Mouse (Mus musculus): ENCODE data around the gene Rapgef6. TPM values are rescaled to one million over a fixed set of nuclear protein-coding genes. Genes with fewer than 3 reads are reported as not detected.

Rapgef6 gene
- polyA plus RNA-seq, 1 experiment from 2014 or later: 23.9 TPM

DNA sequence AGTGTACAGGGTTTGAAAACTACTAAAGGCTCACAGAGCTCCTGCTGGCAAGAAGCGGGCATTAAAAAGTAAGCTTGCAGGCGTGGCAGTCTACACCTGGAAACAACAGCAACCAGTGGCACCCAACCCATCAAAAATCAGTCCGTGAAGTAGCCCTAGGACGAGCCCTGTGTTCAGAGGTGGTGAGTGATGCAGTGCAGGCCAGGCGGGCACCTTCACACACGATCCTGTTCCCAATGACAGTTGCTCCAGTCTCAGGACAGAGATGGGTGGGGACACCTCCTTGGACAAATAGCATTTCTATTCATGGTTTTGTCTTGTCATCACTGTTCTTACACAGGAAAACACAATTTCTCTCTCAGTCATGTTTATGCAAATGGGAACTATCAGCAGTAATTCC is 199.4 kb downstream of the Rapgef6 start:
- DNase-seq (no peak), ATAC-seq (ENCODE audit: low read depth) (no peak)
- Histone ChIP-seq H3K9me3 (replicated peaks) (no peaks in the 10 kb centered on the region), H3K9ac (no peak overlapping the region), H3K36me3 (peaks cover 30% of the 10 kb centered on the region), H3K27me3 (no peaks in the 10 kb centered on the region), H3K4me3 (replicated peaks) (no peak overlapping the region), H3K4me2 (no peak overlapping the region), H3K27ac (no peak overlapping the region), H3K4me1 (replicated peaks) (no peaks in the 10 kb centered on the region)
- WGBS (ENCODE audit: insufficient replicate concordance): 72% methylated on average over 6 of the region's 6 CpGs

GRCm38 (mm10) chr11:54724353-54725034 is 201.8 kb downstream of the Rapgef6 start:
- no peak overlapping the region for H3K4me2 ChIP-seq
- DNase-seq: no peak
- H3K36me3 ChIP-seq: peaks cover 26% of the 10 kb centered on the region
- H3K9me3 ChIP-seq (replicated peaks): no peaks in the 10 kb centered on the region
- H3K27ac ChIP-seq: no peak overlapping the region
- no peak overlapping the region for H3K9ac ChIP-seq
- H3K27me3 ChIP-seq: no peaks in the 10 kb centered on the region
- WGBS (ENCODE audit: insufficient replicate concordance): 79% methylated on average over 4 of the region's 4 CpGs
- no peak for ATAC-seq (ENCODE audit: low read depth)
- no peak overlapping the region for H3K4me3 ChIP-seq (replicated peaks)
- H3K4me1 ChIP-seq (replicated peaks): no peaks in the 10 kb centered on the region

DNA sequence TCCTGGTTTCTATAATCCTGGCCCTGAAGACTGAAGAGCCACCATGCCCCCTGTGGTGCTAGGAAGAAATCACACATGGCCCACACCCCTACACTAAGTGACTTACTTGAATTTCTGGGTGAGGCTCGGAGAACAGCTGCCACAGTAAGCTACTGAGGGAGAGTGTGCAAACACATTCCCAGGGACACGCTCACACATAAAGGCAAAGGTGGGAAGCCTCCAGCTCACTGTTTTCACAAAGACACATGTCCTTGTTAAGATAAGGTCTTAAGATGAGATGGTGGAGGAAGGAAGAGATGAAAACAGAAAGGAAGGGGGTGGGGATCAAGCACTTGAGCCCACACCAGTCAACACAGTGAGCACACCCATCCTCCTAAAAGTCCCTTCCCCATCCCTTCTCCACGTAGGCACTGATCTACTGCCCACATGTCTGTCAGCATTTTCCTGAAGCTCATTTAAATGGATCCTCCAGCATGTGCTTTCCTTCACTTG is 204.0 kb downstream of the Rapgef6 start:
- Histone ChIP-seq H3K27ac (no peak overlapping the region), H3K4me1 (replicated peaks) (no peaks in the 10 kb centered on the region), H3K9ac (no peak overlapping the region), H3K9me3 (replicated peaks) (no peaks in the 10 kb centered on the region), H3K27me3 (no peaks in the 10 kb centered on the region), H3K4me3 (replicated peaks) (no peak overlapping the region), H3K4me2 (no peak overlapping the region), H3K36me3 (peaks cover 18% of the 10 kb centered on the region)
- ATAC-seq (ENCODE audit: low read depth): no peak
- WGBS (ENCODE audit: insufficient replicate concordance): 57% methylated on average over 3 of the region's 3 CpGs
- DNase-seq: no peak

DNA sequence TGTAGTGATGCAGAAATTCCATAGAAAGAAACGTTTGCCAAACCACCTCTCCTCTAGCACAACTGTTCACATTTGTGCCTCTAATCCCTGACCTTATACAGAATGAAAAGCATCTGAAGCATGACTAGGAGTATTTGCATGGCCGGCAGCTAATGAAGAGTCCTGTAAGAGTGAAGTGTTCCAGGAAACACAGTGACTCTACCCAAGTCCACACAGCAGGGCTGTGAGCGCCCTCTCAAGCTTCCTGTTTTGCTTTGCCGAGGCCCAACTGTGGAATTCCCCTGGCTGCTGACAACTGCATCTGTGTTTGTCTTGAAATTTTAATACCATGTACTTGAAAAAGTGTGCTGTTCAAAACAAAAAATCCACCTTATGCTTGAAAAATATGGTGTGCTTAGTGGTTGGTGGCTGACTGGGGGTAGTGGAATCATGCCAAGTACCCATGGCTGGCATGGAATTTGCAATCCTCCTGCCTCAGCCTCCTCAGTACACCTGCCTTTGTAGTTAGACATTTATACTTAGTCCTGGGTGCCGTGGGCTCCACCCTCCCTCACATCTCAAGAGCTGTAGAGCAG is 204.8 kb downstream of the Rapgef6 start:
- H3K4me1 ChIP-seq (replicated peaks): no peaks in the 10 kb centered on the region
- H3K27ac ChIP-seq: no peak overlapping the region
- DNase-seq (no peak), ATAC-seq (ENCODE audit: low read depth) (no peak)
- H3K27me3 ChIP-seq: no peaks in the 10 kb centered on the region
- no peak overlapping the region for H3K4me3 ChIP-seq (replicated peaks)
- no peak overlapping the region for H3K4me2 ChIP-seq
- peaks cover 12% of the 10 kb centered on the region; the same call in 1 of the 2 replicates for H3K36me3 ChIP-seq
- no peak overlapping the region for H3K9ac ChIP-seq
- H3K9me3 ChIP-seq (replicated peaks): no peaks in the 10 kb centered on the region
- 45% methylated on average over 5 of the region's 5 CpGs for WGBS (ENCODE audit: insufficient replicate concordance)

GRCm38 (mm10) chr11:54728371-54728770 is 205.7 kb downstream of the Rapgef6 start:
- WGBS (ENCODE audit: insufficient replicate concordance): 61% methylated on average over 2 of the region's 2 CpGs
- H3K27me3 ChIP-seq: no peaks in the 10 kb centered on the region
- H3K4me1 ChIP-seq (replicated peaks): no peaks in the 10 kb centered on the region
- peaks cover 6% of the 10 kb centered on the region; the same call in 1 of the 2 replicates for H3K36me3 ChIP-seq
- no peak overlapping the region for H3K27ac ChIP-seq
- ATAC-seq (ENCODE audit: low read depth) (no peak), DNase-seq (no peak)
- no peak overlapping the region for H3K9ac ChIP-seq
- no peak overlapping the region for H3K4me3 ChIP-seq (replicated peaks)
- no peaks in the 10 kb centered on the region for H3K9me3 ChIP-seq (replicated peaks)
- no peak overlapping the region for H3K4me2 ChIP-seq

DNA sequence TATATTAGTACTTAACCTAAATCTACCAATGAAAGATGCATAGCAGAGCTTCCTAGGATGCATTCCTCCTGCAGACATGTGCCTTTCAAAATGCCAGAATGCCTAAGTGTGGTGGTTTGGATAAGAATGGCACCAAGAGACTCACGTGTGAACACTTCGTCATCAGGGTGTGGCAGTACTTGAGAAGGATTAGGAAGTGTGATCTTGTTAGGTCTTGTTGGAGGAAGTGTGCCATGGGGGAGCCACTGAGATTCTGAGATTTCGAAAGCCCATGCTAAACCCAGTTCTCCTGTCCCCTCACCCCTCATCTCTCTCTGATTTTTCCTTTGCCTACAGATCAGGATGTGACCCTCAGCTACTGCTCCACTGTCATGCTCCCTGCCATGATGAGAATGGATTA is 206.7 kb downstream of the Rapgef6 start:
- DNase-seq (no peak), ATAC-seq (ENCODE audit: low read depth) (no peak)
- Histone ChIP-seq H3K27me3 (no peaks in the 10 kb centered on the region), H3K9me3 (replicated peaks) (no peaks in the 10 kb centered on the region), H3K36me3 (peaks cover 4% of the 10 kb centered on the region; the same call in 1 of the 2 replicates), H3K4me1 (replicated peaks) (no peaks in the 10 kb centered on the region), H3K4me3 (replicated peaks) (no peak overlapping the region), H3K27ac (no peak overlapping the region), H3K4me2 (no peak overlapping the region), H3K9ac (no peak overlapping the region)
- WGBS (ENCODE audit: insufficient replicate concordance): 67% methylated on average over 3 of the region's 3 CpGs

- H3K9me3 ChIP-seq (replicated peaks): no peaks in the 10 kb centered on the region
- no peak for ATAC-seq (ENCODE audit: low read depth)
- no peak overlapping the region for H3K27ac ChIP-seq
- H3K36me3 ChIP-seq: peaks cover 4% of the 10 kb centered on the region; the same call in 1 of the 2 replicates
- H3K4me3 ChIP-seq (replicated peaks): no peak overlapping the region
- no peaks in the 10 kb centered on the region for H3K27me3 ChIP-seq
- H3K4me2 ChIP-seq: no peak overlapping the region
- 72% methylated on average over 5 of the region's 5 CpGs for WGBS (ENCODE audit: insufficient replicate concordance)
- H3K9ac ChIP-seq: no peak overlapping the region
- no peak for DNase-seq
- no peaks in the 10 kb centered on the region for H3K4me1 ChIP-seq (replicated peaks)
These were observed 208.3 kb downstream of the Rapgef6 start for GRCm38 (mm10) chr11:54730931-54731330.

DNA sequence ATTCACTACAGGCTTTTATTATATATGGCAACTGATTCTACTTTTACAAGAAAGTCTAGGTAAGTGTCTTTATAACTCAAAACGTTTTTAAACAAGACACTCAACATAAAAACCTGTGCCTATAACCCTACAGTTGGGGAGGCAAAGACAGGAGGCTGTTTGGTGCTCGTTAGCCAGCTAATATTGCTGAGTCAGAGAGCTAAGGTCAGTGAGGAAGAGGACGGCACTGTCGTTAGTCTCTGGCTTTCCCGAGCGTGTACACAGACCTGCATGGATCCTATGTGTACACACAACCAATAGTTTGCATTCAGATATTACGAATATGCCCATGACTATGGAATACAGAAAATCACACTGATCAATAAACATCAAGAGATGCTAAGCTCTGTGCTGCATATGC is 208.7 kb downstream of the Rapgef6 start:
- H3K4me1 ChIP-seq (replicated peaks): peaks cover 3% of the 10 kb centered on the region
- no peak overlapping the region for H3K9ac ChIP-seq
- no peak for ATAC-seq (ENCODE audit: low read depth)
- H3K27ac ChIP-seq: no peak overlapping the region
- no peaks in the 10 kb centered on the region for H3K9me3 ChIP-seq (replicated peaks)
- no peak overlapping the region for H3K4me3 ChIP-seq (replicated peaks)
- H3K36me3 ChIP-seq: peaks cover under 1% of the 10 kb centered on the region; the same call in 1 of the 2 replicates
- no peak for DNase-seq
- 49% methylated on average over 7 of the region's 7 CpGs for WGBS (ENCODE audit: insufficient replicate concordance)
- H3K4me2 ChIP-seq: no peak overlapping the region
- no peaks in the 10 kb centered on the region for H3K27me3 ChIP-seq

- 67% methylated on average over 7 of the region's 7 CpGs for WGBS (ENCODE audit: insufficient replicate concordance)
- Histone ChIP-seq H3K36me3 (peaks cover 6% of the 10 kb centered on the region), H3K27ac (no peak overlapping the region), H3K9me3 (replicated peaks) (no peaks in the 10 kb centered on the region), H3K4me3 (replicated peaks) (no peak overlapping the region), H3K27me3 (no peaks in the 10 kb centered on the region), H3K4me2 (no peak overlapping the region), H3K9ac (no peak overlapping the region), H3K4me1 (replicated peaks) (peaks cover 8% of the 10 kb centered on the region)
- no peak for DNase-seq
- no peak for ATAC-seq (ENCODE audit: low read depth)
These were observed 210.9 kb downstream of the Rapgef6 start for GRCm38 (mm10) chr11:54733546-54733945.

DNA sequence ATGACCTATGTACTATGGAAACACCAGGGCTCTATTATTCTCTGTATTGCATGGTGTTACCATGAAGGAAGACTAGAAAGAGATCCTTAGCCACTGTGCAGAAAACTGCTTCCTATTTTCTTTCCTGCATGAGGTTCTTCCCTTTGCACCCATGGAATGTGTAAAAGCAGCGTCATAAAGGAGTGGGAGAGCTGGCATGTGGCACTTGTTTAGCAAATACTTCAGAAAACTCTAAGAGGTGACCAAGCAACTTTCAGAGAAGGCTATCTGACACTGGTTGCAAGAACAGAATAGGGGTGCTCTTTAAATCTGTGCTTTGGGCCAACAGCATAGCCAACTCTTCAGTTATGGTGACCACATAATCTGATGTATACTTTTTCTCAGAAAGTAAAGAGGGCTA is 212.5 kb downstream of the Rapgef6 start:
- Histone ChIP-seq H3K27ac (no peak overlapping the region), H3K9me3 (replicated peaks) (no peaks in the 10 kb centered on the region), H3K4me3 (replicated peaks) (no peak overlapping the region), H3K4me1 (replicated peaks) (peaks cover 19% of the 10 kb centered on the region), H3K36me3 (peaks cover 18% of the 10 kb centered on the region), H3K4me2 (no peak overlapping the region), H3K27me3 (no peaks in the 10 kb centered on the region), H3K9ac (no peak overlapping the region)
- DNase-seq (no peak), ATAC-seq (ENCODE audit: low read depth) (no peak)
- 78% methylated on average over 1 of the region's 1 CpGs for whole genome bisulfite sequencing (ENCODE audit: insufficient replicate concordance)

- WGBS (ENCODE audit: insufficient replicate concordance): 64% methylated on average over 5 of the region's 5 CpGs
- Histone ChIP-seq H3K9ac (no peak overlapping the region), H3K4me3 (replicated peaks) (no peak overlapping the region), H3K27me3 (no peaks in the 10 kb centered on the region), H3K9me3 (replicated peaks) (no peaks in the 10 kb centered on the region), H3K4me1 (replicated peaks) (peaks cover 19% of the 10 kb centered on the region), H3K4me2 (no peak overlapping the region), H3K27ac (no peak overlapping the region), H3K36me3 (peaks cover 19% of the 10 kb centered on the region)
- ATAC-seq (ENCODE audit: low read depth) (no peak), DNase-seq (no peak)
These were observed 214.3 kb downstream of the Rapgef6 start for GRCm38 (mm10) chr11:54736903-54737302.
